Mouse (Mus musculus): ENCODE measurements around the gene Igsf8.

GRCm38 (mm10) chr1:172306885-172307284 is 45.4 kb downstream of the Igsf8 start:
- no peak for TF ChIP-seq CTCF (IDR thresholded peaks at IDR 0.05; ENCODE audit: borderline replicate concordance, insufficient read depth, low read length)
- TF ChIP-seq POLR2A (IDR thresholded peaks at IDR 0.05; ENCODE audit: low read depth, low read length): no peak

Data from embryonic fibroblast, embryonic 13.5 days (primary cell).